Mouse (Mus musculus) neutrophil, adult 5-6 weeks (primary cell): Measurements from ENCODE around the gene Tm9sf3. TPM values are rescaled to one million over a fixed set of nuclear protein-coding genes. Genes with fewer than 3 reads are reported as not detected.
"Not testable (repeated sequence)": the region's sequence is repeated elsewhere in the genome, so short reads cannot be mapped to it uniquely, and the experiment has no call there.

Experiments
- ATAC-seq: fragments of 151-379, 151-347 bp; 2 replicates; pipeline ENCODE4 v1.8.0; 2017; ENCODE audit warnings: mild to moderate bottlenecking, moderate TSS enrichment; ENCODE audit not compliant: insufficient number of reproducible peaks, poor library complexity, low FRiP score, severe bottlenecking; ENCODE audit errors: extremely low read depth
- total RNA-seq: library from RNA; stranded (forward); fragments of 200-1000 nt; gene quantifications from 2 replicates; pipeline ENCODE4 v1.2.3, GENCODE M21; 2017

The Tm9sf3 gene
- 202 and 206 TPM in 2 replicates for total RNA-seq

- peak; percentile 73 for ATAC-seq
These were observed at the start of gene Tm9sf3 for GRCm38 (mm10) chr19:41263630-41264295. Gene Tm9sf3 (minus strand): TSS chr19:41263997.

GRCm38 (mm10) chr19:41312587-41312986 lies 48.8 kb upstream of the Tm9sf3 start:
- ATAC-seq, result not testable (repeated sequence)

- ATAC-seq, result no peak
These were observed 48.2 kb upstream of the Tm9sf3 start for GRCm38 (mm10) chr19:41312027-41312426.

GRCm38 (mm10) chr19:41310971-41311703 lies 47.3 kb upstream of the Tm9sf3 start:
- no peak for ATAC-seq

- ATAC-seq, result no peak
These were observed 40.1 kb upstream of the Tm9sf3 start for GRCm38 (mm10) chr19:41303933-41304332.

GRCm38 (mm10) chr19:41303433-41303832 lies 39.6 kb upstream of the Tm9sf3 start:
- ATAC-seq, result no peak

GRCm38 (mm10) chr19:41301856-41302255 lies 38.1 kb upstream of the Tm9sf3 start:
- no peak for ATAC-seq

- no peak for ATAC-seq
These were observed 35.6 kb upstream of the Tm9sf3 start for GRCm38 (mm10) chr19:41299446-41299845.

- peak; percentile 53; the same call in 1 of the 2 replicates for ATAC-seq
These were observed 27.3 kb upstream of the Tm9sf3 start for GRCm38 (mm10) chr19:41290952-41291619.

- no peak for ATAC-seq
These were observed 24.8 kb upstream of the Tm9sf3 start for GRCm38 (mm10) chr19:41288568-41288967.

- no peak for ATAC-seq
These were observed 23.4 kb upstream of the Tm9sf3 start for GRCm38 (mm10) chr19:41287224-41287623.

GRCm38 (mm10) chr19:41284515-41284914 lies 20.7 kb upstream of the Tm9sf3 start:
- ATAC-seq, result no peak

- no peak for ATAC-seq
These were observed 18.9 kb upstream of the Tm9sf3 start for GRCm38 (mm10) chr19:41282718-41283117.

- no peak for ATAC-seq
These were observed 18.4 kb upstream of the Tm9sf3 start for GRCm38 (mm10) chr19:41282216-41282615.

GRCm38 (mm10) chr19:41279724-41280244 lies 16.0 kb upstream of the Tm9sf3 start:
- no peak for ATAC-seq

GRCm38 (mm10) chr19:41278606-41279005 lies 14.8 kb upstream of the Tm9sf3 start:
- no peak for ATAC-seq

- no peak for ATAC-seq
These were observed 11.8 kb upstream of the Tm9sf3 start for GRCm38 (mm10) chr19:41275588-41275987.

GRCm38 (mm10) chr19:41270906-41271305 lies 7.1 kb upstream of the Tm9sf3 start:
- ATAC-seq, result no peak

GRCm38 (mm10) chr19:41270151-41270727 lies 6.4 kb upstream of the Tm9sf3 start:
- ATAC-seq, result no peak
